ENCODE assay signal across 10 mouse cellular contexts in the genomic region with DNA sequence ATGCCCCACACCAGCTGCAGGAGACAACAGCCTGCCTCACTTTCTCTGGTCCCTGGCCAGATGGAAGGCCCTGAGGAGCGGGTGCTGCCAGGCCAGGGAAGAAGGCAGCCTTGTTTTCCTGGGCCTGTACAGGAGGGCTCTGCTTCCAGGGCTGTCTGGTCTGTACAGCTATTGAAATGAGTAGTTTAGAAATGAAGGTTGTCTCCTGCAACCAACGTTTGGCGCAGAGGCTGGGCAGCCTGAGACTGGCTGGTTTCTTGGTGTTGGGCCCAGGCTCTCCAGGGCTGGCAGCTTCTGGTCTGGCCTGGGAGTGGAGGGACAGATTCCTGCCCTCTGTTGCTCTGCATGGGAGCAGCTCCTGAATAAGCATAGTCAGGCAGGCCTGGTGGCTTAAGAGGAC.
A peak's percentile ranks its signal among the peaks of the same experiment; 100 is the strongest.
DNase-seq lines count a peak whose midpoint lies in the region; ATAC-seq and TF ChIP-seq lines count a peak whose summit lies in the region.
"Had no signal": no experiment of that assay in that cellular context is flagged by ENCODE, and none has a peak within 500 bp of the region (broad histone marks: within the 10 kb centered on the region; RNA-seq: fewer than 3 reads in every experiment).

No protein-coding gene starts in this region.

- DNase-seq in heart, adult 11 months = peak; percentile 94
- DNase-seq in heart, embryonic 10.5 days (ENCODE audit: low spot score) = no peak
- peak; percentile 44 for DNase-seq in Muller cell, postnatal 12 days (ENCODE audit: inconsistent ontology term)
- peak; percentile 79 for DNase-seq in cerebellum, adult 9-10 months
- DNase-seq in layer of hippocampus, postnatal 10 days (ENCODE audit: low spot score in 2 of 2) = peak; percentile 67 to 74
- no peak for DNase-seq in liver, postnatal 0 days
- no peak for DNase-seq in midbrain, embryonic 10.5 days (ENCODE audit: low spot score)
- DNase-seq in kidney, postnatal 4 days = no peak
- DNase-seq: lung, adult 2 months had no signal

- H3K9ac ChIP-seq in liver, postnatal 0 days (replicated peaks) = no peak overlapping the region
- H3K9ac ChIP-seq: midbrain, embryonic 13.5 days had no signal

- peaks cover 10% of the 10 kb centered on the region; the same call in 1 of the 2 replicates for H3K4me1 ChIP-seq in heart, embryonic 10.5 days
- no peaks in the 10 kb centered on the region for H3K4me1 ChIP-seq in liver, postnatal 0 days (ENCODE audit: insufficient read depth)
- H3K4me1 ChIP-seq in midbrain, embryonic 10.5 days = peaks cover 16% of the 10 kb centered on the region

- no peaks in the 10 kb centered on the region for H3K36me3 ChIP-seq in heart, embryonic 10.5 days
- H3K36me3 ChIP-seq in liver, postnatal 0 days (replicated peaks; ENCODE audit: insufficient read depth, low read length) = no peaks in the 10 kb centered on the region
- H3K36me3 ChIP-seq in midbrain, embryonic 10.5 days = no peaks in the 10 kb centered on the region
- H3K36me3 ChIP-seq: midbrain, embryonic 13.5 days had no signal

- no peak overlapping the region for H3K4me3 ChIP-seq in heart, embryonic 10.5 days
- H3K4me3 ChIP-seq in liver, postnatal 0 days (ENCODE audit: low read depth, low read length) = no peak overlapping the region
- H3K4me3 ChIP-seq in midbrain, embryonic 10.5 days = no peak overlapping the region
- H3K4me3 ChIP-seq: midbrain, embryonic 13.5 days had no signal

- WGBS in heart, embryonic 10.5 days = 76% methylated on average over 3 of the region's 3 CpGs
- WGBS in liver, postnatal 0 days (ENCODE audit: insufficient replicate concordance) = 72% methylated on average over 3 of the region's 3 CpGs
- WGBS in midbrain, embryonic 10.5 days = 87% methylated on average over 3 of the region's 3 CpGs

- H3K4me2 ChIP-seq in liver, postnatal 0 days (ENCODE audit: low read depth, low read length) = no peak overlapping the region
- H3K4me2 ChIP-seq: midbrain, embryonic 13.5 days had no signal

- no peak overlapping the region for H3K27ac ChIP-seq in heart, embryonic 10.5 days
- no peak overlapping the region for H3K27ac ChIP-seq in liver, postnatal 0 days (ENCODE audit: low read depth)
- no peak overlapping the region for H3K27ac ChIP-seq in midbrain, embryonic 10.5 days (replicated peaks)
- H3K27ac ChIP-seq: midbrain, embryonic 13.5 days had no signal

- TF ChIP-seq EP300 in liver, postnatal 0 days (IDR thresholded peaks at IDR 0.05; ENCODE audit: low read depth) = no peak

- H3K9me3 ChIP-seq in heart, embryonic 10.5 days = no peaks in the 10 kb centered on the region
- H3K9me3 ChIP-seq in liver, postnatal 0 days (ENCODE audit: low read length) = no peaks in the 10 kb centered on the region
- no peaks in the 10 kb centered on the region for H3K9me3 ChIP-seq in midbrain, embryonic 10.5 days (replicated peaks)
- H3K9me3 ChIP-seq: midbrain, embryonic 13.5 days had no signal

- peaks cover 50% of the 10 kb centered on the region for H3K27me3 ChIP-seq in heart, embryonic 10.5 days (ENCODE audit: insufficient read depth, poor library complexity, severe bottlenecking)
- no peaks in the 10 kb centered on the region for H3K27me3 ChIP-seq in liver, postnatal 0 days (ENCODE audit: insufficient read depth, low read length)
- H3K27me3 ChIP-seq in midbrain, embryonic 10.5 days (ENCODE audit: low read depth, poor library complexity, severe bottlenecking) = no peaks in the 10 kb centered on the region

- no peak for ATAC-seq in liver, postnatal 0 days
- ATAC-seq: midbrain, embryonic 13.5 days had no signal

- TF ChIP-seq CTCF in liver, postnatal 0 days (IDR thresholded peaks at IDR 0.05; ENCODE audit: low read depth) = no peak

Comparison
In these comparisons a context has a peak if more than half of its experiments do, and no peak if none do; other contexts are left out.
1. DNase-seq: peak in heart, adult 11 months (single experiment), Muller cell, postnatal 12 days (single experiment), cerebellum, adult 9-10 months (single experiment) and layer of hippocampus, postnatal 10 days (2 of 2); none in heart, embryonic 10.5 days (single experiment), liver, postnatal 0 days (single experiment), midbrain, embryonic 10.5 days (single experiment) and kidney, postnatal 4 days (0 of 2).